Mouse (Mus musculus): ENCODE measurements around the gene Zfp109.

The Zfp109 gene

DNA sequence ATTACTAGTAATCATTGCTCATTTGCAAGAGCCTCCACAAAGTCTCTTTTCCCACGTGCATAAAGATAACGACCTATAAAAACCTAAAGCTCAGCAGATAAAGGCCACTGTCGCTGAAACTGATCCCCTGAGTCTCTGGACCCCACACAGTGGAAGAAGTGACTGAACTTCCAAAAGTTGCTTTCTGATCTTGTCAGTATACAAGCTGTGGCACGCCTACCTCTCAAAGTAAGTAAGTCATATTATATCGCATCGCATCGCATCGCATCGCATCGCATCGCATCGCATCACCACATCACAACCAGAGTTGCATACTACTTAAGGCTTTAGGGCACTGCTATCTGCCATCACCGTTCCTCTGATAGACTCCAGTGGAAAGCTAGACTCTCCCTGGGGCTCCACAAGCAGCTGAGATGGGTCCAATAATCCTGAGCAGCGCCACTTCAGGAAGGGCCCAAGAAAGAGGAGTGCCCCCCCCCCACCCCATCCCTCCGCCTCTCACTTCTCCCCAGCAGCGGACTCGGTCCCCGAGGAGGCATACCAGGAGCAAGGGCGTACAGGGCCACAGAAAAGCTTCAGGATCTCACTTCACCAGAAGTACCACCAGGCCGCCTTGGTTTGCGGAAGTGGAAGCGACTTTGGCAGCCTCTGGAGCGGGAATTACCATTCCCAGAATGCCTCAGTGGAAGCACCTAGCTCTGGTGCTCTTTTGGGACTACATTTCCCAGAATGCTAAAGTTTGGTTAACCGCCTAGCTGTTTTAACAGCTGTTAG lies 29.7 kb downstream of the Zfp109 start:
- DNase-seq: no peak

- no peak for DNase-seq
Measured at GRCm38 (mm10) chr7:24196961-24197360, 40.4 kb downstream of the Zfp109 start.

DNA sequence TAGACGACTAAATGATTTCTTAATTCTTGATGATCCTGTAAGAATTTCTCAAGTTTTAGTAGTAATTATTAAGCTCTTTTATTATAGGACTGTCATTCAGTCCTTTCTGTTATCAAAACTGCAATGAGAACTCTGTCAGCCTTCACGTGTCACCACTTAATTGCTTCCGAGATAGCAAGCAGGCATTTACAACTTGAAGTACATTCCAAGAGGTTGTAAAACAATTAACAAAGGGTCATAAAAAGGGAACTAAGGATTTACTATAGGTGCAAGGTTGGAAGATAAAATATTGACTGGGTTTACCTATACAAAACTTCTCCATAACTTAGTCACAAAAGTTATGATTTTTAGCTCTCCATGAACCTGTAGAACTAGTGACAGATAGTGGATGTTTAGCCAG lies 44.2 kb downstream of the Zfp109 start:
- no peak for DNase-seq

DNA sequence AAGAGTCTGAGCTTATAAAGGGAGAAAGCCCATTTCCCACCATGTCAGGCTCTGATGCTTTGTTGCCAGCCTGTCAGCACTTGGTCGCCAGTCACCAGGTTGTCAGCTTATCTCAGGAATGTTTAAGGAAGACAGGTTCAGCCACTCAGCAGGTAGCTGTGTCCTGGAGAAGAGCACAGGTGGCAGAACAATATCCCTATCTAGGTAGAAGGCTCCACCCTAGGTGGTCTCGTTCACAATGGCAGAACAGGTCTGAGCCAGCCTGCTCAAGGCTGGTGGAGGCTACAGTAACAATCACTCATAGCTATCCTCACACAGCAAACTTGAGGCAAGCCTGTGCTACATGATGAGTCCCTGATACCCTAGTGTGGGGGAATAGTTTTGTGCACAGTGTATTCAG lies 46.0 kb downstream of the Zfp109 start:
- DNase-seq: no peak

GRCm38 (mm10) chr7:24189571-24189944 lies 47.8 kb downstream of the Zfp109 start:
- DNase-seq: no peak

DNA sequence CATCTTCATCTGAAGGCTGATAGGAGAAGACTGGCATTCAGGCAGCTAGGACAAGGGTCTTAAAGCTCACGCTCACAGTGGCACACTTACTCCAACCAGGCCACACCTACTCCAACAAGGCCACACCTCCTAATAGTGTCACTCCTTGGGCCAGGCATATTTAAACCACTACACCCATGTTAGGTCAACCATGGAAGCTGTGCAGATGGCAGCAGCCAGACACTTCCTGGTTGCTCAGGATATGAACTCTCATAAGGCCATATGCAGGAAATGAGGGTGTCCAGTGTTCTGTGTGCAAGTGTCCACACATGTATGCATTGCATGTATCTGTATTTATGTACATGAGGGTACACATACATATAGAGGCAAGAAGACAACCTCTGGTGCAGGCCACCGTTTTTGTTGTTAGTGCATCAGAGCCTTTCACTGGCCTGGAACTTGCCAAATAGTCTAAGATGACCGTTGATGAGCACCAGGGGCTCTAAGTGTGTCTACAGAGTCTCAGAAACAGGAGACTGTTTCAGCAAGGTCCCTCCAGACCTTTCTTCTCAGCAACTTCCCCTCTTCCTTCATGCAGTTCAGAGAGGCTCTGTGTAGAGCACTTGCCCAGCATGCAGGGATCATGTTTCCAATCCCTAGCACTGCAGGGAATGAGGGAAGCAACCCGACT lies 48.3 kb downstream of the Zfp109 start:
- DNase-seq: no peak

DNA sequence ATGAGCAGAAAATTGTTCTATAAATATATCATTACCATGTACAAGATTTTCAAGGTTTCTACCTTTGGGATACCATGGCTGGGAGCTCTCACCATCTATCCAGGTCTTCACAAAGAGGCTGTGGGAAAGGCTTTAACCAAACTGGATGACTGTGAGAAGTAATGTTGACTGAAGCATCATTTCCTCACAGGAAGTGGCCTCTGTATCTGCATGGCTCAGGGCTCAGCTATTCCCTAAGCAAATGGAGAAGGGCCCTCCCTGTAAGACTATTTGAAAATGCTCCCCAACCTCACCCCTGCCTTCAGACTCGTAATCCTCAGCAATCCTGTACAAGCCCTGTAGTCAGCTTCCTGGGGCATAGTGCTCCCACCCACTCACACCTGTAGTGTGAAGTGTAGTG lies 49.7 kb downstream of the Zfp109 start:
- DNase-seq: no peak

Measured in thymus, postnatal 14 days (tissue).